ENCODE assay signal across 41 mouse cellular contexts in genomic region chr2:155838961-155839360, GRCm38 (mm10). TPM values are rescaled to one million over a fixed set of nuclear protein-coding genes. Genes with fewer than 3 reads are reported as not detected.
"Had no signal": no experiment of that assay in that cellular context is flagged by ENCODE, and none has a peak within 500 bp of the region (broad histone marks: within the 10 kb centered on the region; RNA-seq: fewer than 3 reads in every experiment).

No protein-coding gene starts in this region.

- H3K4me2 ChIP-seq: heart, embryonic 11.5 days; heart, embryonic 12.5 days; heart, embryonic 13.5 days; heart, embryonic 15.5 days; hindbrain, embryonic 12.5 days; hindbrain, embryonic 13.5 days; hindbrain, embryonic 14.5 days; hindbrain, embryonic 15.5 days; intestine, embryonic 15.5 days; kidney, embryonic 15.5 days had no signal

- H3K9me3 ChIP-seq: heart, embryonic 10.5 days; heart, embryonic 12.5 days; heart, embryonic 13.5 days; heart, embryonic 15.5 days; hindbrain, embryonic 10.5 days; hindbrain, embryonic 12.5 days; hindbrain, embryonic 13.5 days; hindbrain, embryonic 15.5 days; intestine, embryonic 15.5 days; kidney, embryonic 15.5 days had no signal

- ATAC-seq: hindbrain, embryonic 16.5 days; hindbrain, postnatal 0 days; inflammation-experienced regulatory T-cells, adult 6 months had no signal

- H3K4me3 ChIP-seq: heart, embryonic 10.5 days; heart, embryonic 12.5 days; heart, embryonic 13.5 days; heart, embryonic 15.5 days; hindbrain, embryonic 10.5 days; hindbrain, embryonic 12.5 days; hindbrain, embryonic 13.5 days; hindbrain, embryonic 15.5 days; intestine, embryonic 15.5 days; kidney, embryonic 15.5 days; layer of hippocampus, adult 2 months had no signal

- H3K27ac ChIP-seq: heart, embryonic 10.5 days; heart, embryonic 13.5 days; heart, embryonic 15.5 days; hindbrain, embryonic 10.5 days; hindbrain, embryonic 12.5 days; hindbrain, embryonic 13.5 days; hindbrain, embryonic 14.5 days; hindbrain, embryonic 15.5 days; hindbrain, postnatal 0 days; intestine, embryonic 15.5 days; kidney, embryonic 15.5 days; kidney, postnatal 0 days; layer of hippocampus, adult 2 months had no signal

- H3K4me1 ChIP-seq: heart, embryonic 10.5 days; heart, embryonic 12.5 days; heart, embryonic 13.5 days; heart, embryonic 15.5 days; hindbrain, embryonic 10.5 days; hindbrain, embryonic 12.5 days; hindbrain, embryonic 13.5 days; hindbrain, embryonic 15.5 days; kidney, embryonic 15.5 days had no signal

- DNase-seq: heart, postnatal 10 days; heart, postnatal 14 days; heart, postnatal 36 days; heart, postnatal 4 days; kidney, adult 11 months; kidney, adult 18-20 months; kidney, adult 2 months; kidney, adult 8-10 months; kidney, adult 9 months; kidney, postnatal 10 days; kidney, postnatal 14 days; kidney, postnatal 25 days; kidney, postnatal 36 days; kidney, postnatal 4 days; layer of hippocampus, adult 9-11 months; layer of hippocampus, postnatal 36 days had no signal

- H3K27me3 ChIP-seq: hindbrain, embryonic 12.5 days; hindbrain, embryonic 15.5 days; intestine, embryonic 15.5 days; kidney, embryonic 15.5 days had no signal

- H3K9ac ChIP-seq: heart, embryonic 12.5 days; heart, embryonic 13.5 days; heart, embryonic 15.5 days; hindbrain, embryonic 12.5 days; hindbrain, embryonic 13.5 days; hindbrain, embryonic 14.5 days; hindbrain, embryonic 15.5 days; intestine, embryonic 15.5 days; kidney, embryonic 15.5 days had no signal

- H3K36me3 ChIP-seq: heart, embryonic 10.5 days; heart, embryonic 12.5 days; heart, embryonic 13.5 days; heart, embryonic 15.5 days; hindbrain, embryonic 10.5 days; hindbrain, embryonic 12.5 days; hindbrain, embryonic 13.5 days; hindbrain, embryonic 15.5 days; intestine, embryonic 15.5 days; kidney, embryonic 15.5 days had no signal

RNA-seq across cellular contexts. Expression of gene Fam83c, which starts 4.3 kb away (rescaled TPM):
- total RNA-seq: heart, postnatal 10 days; heart, postnatal 14 days; heart, postnatal 25 days; heart, postnatal 36 days; heart, postnatal 4 days; hematopoietic stem cell, adult 5-6 weeks; hindbrain, postnatal 0 days; layer of hippocampus, adult 18-20 months; layer of hippocampus, adult 2 months; layer of hippocampus, adult 8-10 months; layer of hippocampus, postnatal 10 days; layer of hippocampus, postnatal 14 days; layer of hippocampus, postnatal 25 days; layer of hippocampus, postnatal 36 days; left cerebral cortex, adult 18-20 months had no signal
- polyA plus RNA-seq: inflammation-experienced regulatory T-cells, adult 6 months; kidney, adult 2 months had no signal
